In the genomic region with DNA sequence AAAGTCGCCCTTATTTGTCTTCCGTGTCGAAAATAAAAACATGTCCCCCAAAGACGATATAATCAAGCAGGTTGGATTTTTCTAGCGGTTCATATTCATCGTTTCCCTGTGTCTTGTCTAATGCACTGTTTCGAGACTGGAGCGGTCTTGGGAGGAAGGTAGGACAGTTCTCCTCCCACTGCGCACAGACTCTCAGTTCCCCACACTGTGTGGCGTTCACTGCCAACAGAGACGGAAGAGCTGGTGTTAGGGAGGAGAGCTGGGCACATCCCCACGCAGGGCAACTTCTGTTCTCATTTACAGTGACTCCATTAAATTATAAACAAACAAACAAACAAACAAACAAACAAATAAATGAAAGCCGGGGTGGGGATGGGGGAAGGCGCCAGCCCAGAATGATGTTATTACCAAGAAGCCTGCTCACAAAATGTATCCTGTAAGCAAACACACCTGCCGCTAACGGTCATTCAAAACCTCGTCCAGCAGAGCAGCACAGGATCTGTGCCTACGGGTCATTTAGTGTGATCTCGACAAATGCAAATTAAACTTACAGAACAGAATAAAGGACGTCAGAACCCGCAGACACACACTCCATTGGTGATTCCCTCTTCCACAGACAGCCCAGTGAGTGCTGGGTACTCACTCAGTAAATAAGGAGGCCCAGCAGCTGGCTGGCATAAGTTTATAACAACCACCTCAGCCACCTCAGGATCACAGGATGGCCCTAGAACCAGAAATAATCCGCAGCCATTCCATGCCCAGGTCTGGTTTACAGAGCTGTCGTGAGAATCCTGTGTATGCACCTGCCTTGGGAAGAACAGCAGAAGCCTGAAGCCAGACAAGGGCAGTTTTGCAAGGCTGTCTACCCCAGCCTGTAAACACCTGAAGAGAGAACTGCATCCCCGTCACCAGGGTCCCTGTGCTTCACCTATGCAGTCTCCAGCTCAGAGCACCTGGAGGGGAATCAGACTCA, we compare ENCODE assay signal across 8 mouse cellular contexts.
DNase-seq lines count a peak whose midpoint lies in the region; ATAC-seq and TF ChIP-seq lines count a peak whose summit lies in the region.

No protein-coding gene starts in this region.

- peak overlapping the region; percentile 49 for H3K4me2 ChIP-seq in kidney, embryonic 14.5 days (replicated peaks; ENCODE audit: low read depth, low read length)
- peak overlapping the region; percentile 60 for H3K4me2 ChIP-seq in hindbrain, embryonic 15.5 days
- peak overlapping the region; percentile 69 for H3K4me2 ChIP-seq in midbrain, embryonic 15.5 days

- peak overlapping the region; percentile 54 for H3K9ac ChIP-seq in kidney, embryonic 14.5 days (ENCODE audit: low read depth, low read length)
- peak overlapping the region; percentile 33 for H3K9ac ChIP-seq in hindbrain, embryonic 15.5 days
- H3K9ac ChIP-seq in midbrain, embryonic 15.5 days, result peak overlapping the region; percentile 49

- no peak for TF ChIP-seq POLR2A in cortical plate, adult 2 months (IDR thresholded peaks at IDR 0.05; ENCODE audit: extremely low read depth, insufficient read depth, low read length)

- peaks cover 48% of the 10 kb centered on the region for H3K4me1 ChIP-seq in kidney, embryonic 14.5 days (ENCODE audit: control insufficient read depth, insufficient read depth, low read length)
- H3K4me1 ChIP-seq in cortical plate, adult 2 months (ENCODE audit: control insufficient read depth, insufficient read depth, low read length), result peaks cover 26% of the 10 kb centered on the region
- H3K4me1 ChIP-seq in hindbrain, embryonic 15.5 days (replicated peaks), result peaks cover 77% of the 10 kb centered on the region
- H3K4me1 ChIP-seq in midbrain, embryonic 15.5 days, result peaks cover 62% of the 10 kb centered on the region

- H3K9me3 ChIP-seq in kidney, embryonic 14.5 days (ENCODE audit: control insufficient read depth, low read length), result no peaks in the 10 kb centered on the region
- no peaks in the 10 kb centered on the region for H3K9me3 ChIP-seq in hindbrain, embryonic 15.5 days
- H3K9me3 ChIP-seq in midbrain, embryonic 15.5 days, result no peaks in the 10 kb centered on the region

- ATAC-seq in kidney, embryonic 14.5 days (ENCODE audit: low FRiP score, low TSS enrichment), result peak; percentile 58
- ATAC-seq in hindbrain, embryonic 15.5 days (ENCODE audit: low FRiP score, low read depth), result peak; percentile 81
- peak; percentile 85 for ATAC-seq in midbrain, embryonic 15.5 days (replicated peaks)
- no peak for ATAC-seq in monocyte, adult 5-6 weeks (replicated peaks; ENCODE audit: insufficient number of reproducible peaks, low FRiP score, low TSS enrichment, poor library complexity, severe bottlenecking)

- no peak for DNase-seq in kidney, postnatal 36 days
- no peak for DNase-seq in urinary bladder, postnatal 10 days (ENCODE audit: low spot score)
- no peak for DNase-seq in frontal cortex, postnatal 36 days (ENCODE audit: low spot score in 2 of 2)

- 22% methylated on average over 24 of the region's 24 CpGs for WGBS in kidney, embryonic 14.5 days
- WGBS in hindbrain, embryonic 15.5 days, result 8% methylated on average over 24 of the region's 24 CpGs
- 6% methylated on average over 24 of the region's 24 CpGs for WGBS in midbrain, embryonic 15.5 days

- H3K27ac ChIP-seq in kidney, embryonic 14.5 days (ENCODE audit: low read depth, low read length), result no peak overlapping the region
- peak overlapping the region; percentile 68; the same call in 1 of the 2 replicates for H3K27ac ChIP-seq in cortical plate, adult 2 months (ENCODE audit: insufficient read depth, low read length)
- H3K27ac ChIP-seq in hindbrain, embryonic 15.5 days (replicated peaks), result peak overlapping the region; percentile 94
- peak overlapping the region; percentile 96 for H3K27ac ChIP-seq in midbrain, embryonic 15.5 days

- no peak for TF ChIP-seq CTCF in cortical plate, adult 2 months (IDR thresholded peaks at IDR 0.05; ENCODE audit: extremely low read depth, insufficient read depth, low read length)

- H3K4me3 ChIP-seq in kidney, embryonic 14.5 days (ENCODE audit: low read length), result peak overlapping the region; percentile 28
- peak overlapping the region; percentile 16; the same call in 1 of the 2 replicates for H3K4me3 ChIP-seq in cortical plate, adult 2 months (ENCODE audit: insufficient read depth, low read length)
- H3K4me3 ChIP-seq in hindbrain, embryonic 15.5 days, result peak overlapping the region; percentile 32
- H3K4me3 ChIP-seq in midbrain, embryonic 15.5 days, result peak overlapping the region; percentile 33

- no peaks in the 10 kb centered on the region for H3K27me3 ChIP-seq in kidney, embryonic 14.5 days (ENCODE audit: control insufficient read depth, insufficient read depth, low read length)
- no peaks in the 10 kb centered on the region for H3K27me3 ChIP-seq in hindbrain, embryonic 15.5 days
- H3K27me3 ChIP-seq in midbrain, embryonic 15.5 days (replicated peaks), result no peaks in the 10 kb centered on the region

- no peaks in the 10 kb centered on the region for H3K36me3 ChIP-seq in kidney, embryonic 14.5 days (ENCODE audit: control insufficient read depth, insufficient read depth, low read length)
- H3K36me3 ChIP-seq in hindbrain, embryonic 15.5 days, result no peaks in the 10 kb centered on the region
- no peaks in the 10 kb centered on the region for H3K36me3 ChIP-seq in midbrain, embryonic 15.5 days (replicated peaks)
